Mouse (Mus musculus): Measurements from ENCODE around the gene Cbl. TPM values are rescaled to one million over a fixed set of nuclear protein-coding genes. Genes with fewer than 3 reads are reported as not detected.

The Cbl gene
- polyA plus RNA-seq, 1 experiment from 2014 or later: 16.4 TPM

DNA sequence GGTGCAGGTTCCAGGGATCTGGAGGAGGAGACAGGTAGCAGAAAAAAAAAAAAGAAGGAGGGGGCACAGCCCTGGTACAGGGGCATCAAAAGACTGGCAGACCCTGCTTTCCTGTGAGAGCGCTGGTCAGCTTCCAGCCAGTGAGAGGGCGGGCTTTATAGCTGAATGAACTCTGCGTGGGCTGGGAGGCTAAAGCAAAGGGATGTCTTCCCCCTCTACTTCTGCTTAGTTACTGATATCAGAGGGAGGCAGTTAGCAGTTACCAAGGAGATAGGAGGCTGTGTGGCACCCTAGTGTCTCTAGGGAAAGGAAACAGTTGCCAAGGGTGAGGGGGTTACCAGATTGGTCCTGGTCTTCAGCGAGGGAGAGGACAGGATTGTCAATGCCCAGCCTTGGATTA lies 16.6 kb upstream of the Cbl start:
- WGBS: 49% methylated on average over 4 of the region's 4 CpGs
- Histone ChIP-seq H3K27ac (replicated peaks; ENCODE audit: low read depth, low read length) (no peak overlapping the region), H3K27me3 (ENCODE audit: control insufficient read depth, insufficient read depth, low read length) (no peaks in the 10 kb centered on the region), H3K4me3 (ENCODE audit: low read depth, low read length) (no peak overlapping the region), H3K36me3 (replicated peaks; ENCODE audit: control insufficient read depth, insufficient read depth, low read depth, low read length) (no peaks in the 10 kb centered on the region), H3K4me1 (ENCODE audit: control insufficient read depth, insufficient read depth, low read length) (peaks cover 2% of the 10 kb centered on the region; the same call in 1 of the 2 replicates), H3K9me3 (replicated peaks; ENCODE audit: control insufficient read depth, low read length) (no peaks in the 10 kb centered on the region), H3K9ac (replicated peaks; ENCODE audit: low read length) (no peak overlapping the region), H3K4me2 (ENCODE audit: low read depth, low read length) (no peak overlapping the region)
- ATAC-seq (replicated peaks; ENCODE audit: insufficient number of reproducible peaks, low FRiP score, low TSS enrichment, low read depth) (no peak), DNase-seq (ENCODE audit: low spot score) (no peak)

DNA sequence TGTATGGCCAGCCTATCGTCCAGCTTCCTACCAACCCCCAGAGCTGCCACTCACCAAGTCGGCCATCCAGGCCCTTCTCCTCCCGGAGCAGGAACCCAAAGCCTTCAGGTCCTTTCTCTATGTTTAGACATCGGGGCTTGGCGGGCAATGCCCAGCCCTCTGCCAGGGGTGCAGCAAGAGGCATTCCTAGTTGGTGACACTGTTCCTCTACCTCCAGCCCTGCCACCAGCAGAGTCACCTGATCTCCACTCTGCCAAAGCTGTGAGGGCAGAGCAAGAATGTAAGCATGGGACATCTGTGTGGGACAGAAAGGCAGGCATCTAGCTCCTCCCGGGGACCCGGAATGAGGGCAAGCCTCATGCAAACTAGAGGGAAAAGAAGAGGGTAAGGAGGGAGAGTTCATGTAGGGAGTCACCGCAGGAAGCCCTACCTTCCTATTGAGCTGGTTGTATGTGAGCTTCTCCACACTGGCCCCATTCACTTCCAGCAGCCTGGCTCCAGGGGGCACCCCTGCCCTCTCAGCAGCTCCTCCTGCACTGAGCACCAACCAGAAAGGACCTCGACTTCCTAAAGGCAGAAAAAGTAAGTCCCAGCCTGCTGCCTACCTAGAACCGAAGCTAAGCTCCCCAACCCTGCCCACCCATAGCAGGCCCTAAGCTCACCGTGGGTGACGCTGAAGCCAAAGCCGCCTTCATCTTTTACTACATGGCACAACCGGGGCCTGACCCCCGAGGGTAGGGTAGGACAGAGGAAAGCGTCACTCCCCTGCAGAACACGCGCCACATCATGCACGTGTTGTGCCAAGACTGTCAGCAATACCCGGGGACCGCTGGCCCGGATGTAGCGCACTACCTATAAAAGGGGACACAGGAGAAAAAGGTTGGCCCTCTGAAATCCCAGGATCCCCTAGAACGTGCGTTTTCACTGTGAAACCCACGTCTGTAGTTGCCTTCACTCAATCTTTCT lies 15.6 kb upstream of the Cbl start:
- no peak overlapping the region for H3K9ac ChIP-seq (replicated peaks; ENCODE audit: low read length)
- H3K27ac ChIP-seq (replicated peaks; ENCODE audit: low read depth, low read length): no peak overlapping the region
- no peaks in the 10 kb centered on the region for H3K9me3 ChIP-seq (replicated peaks; ENCODE audit: control insufficient read depth, low read length)
- 45% methylated on average over 26 of the region's 26 CpGs for WGBS
- ATAC-seq (replicated peaks; ENCODE audit: insufficient number of reproducible peaks, low FRiP score, low TSS enrichment, low read depth) (peak; percentile 78), DNase-seq (ENCODE audit: low spot score) (peak; percentile 64)
- no peaks in the 10 kb centered on the region for H3K36me3 ChIP-seq (replicated peaks; ENCODE audit: control insufficient read depth, insufficient read depth, low read depth, low read length)
- no peak overlapping the region; the same call in 1 of the 2 replicates for H3K4me2 ChIP-seq (ENCODE audit: low read depth, low read length)
- H3K27me3 ChIP-seq (ENCODE audit: control insufficient read depth, insufficient read depth, low read length): no peaks in the 10 kb centered on the region
- H3K4me3 ChIP-seq (ENCODE audit: low read depth, low read length): no peak overlapping the region
- H3K4me1 ChIP-seq (ENCODE audit: control insufficient read depth, insufficient read depth, low read length): no peaks in the 10 kb centered on the region

- no peak for ATAC-seq (replicated peaks; ENCODE audit: insufficient number of reproducible peaks, low FRiP score, low TSS enrichment, low read depth)
- Histone ChIP-seq H3K36me3 (replicated peaks; ENCODE audit: control insufficient read depth, insufficient read depth, low read depth, low read length) (no peaks in the 10 kb centered on the region), H3K9me3 (replicated peaks; ENCODE audit: control insufficient read depth, low read length) (no peaks in the 10 kb centered on the region), H3K4me3 (ENCODE audit: low read depth, low read length) (no peak overlapping the region), H3K27me3 (ENCODE audit: control insufficient read depth, insufficient read depth, low read length) (no peaks in the 10 kb centered on the region), H3K4me1 (ENCODE audit: control insufficient read depth, insufficient read depth, low read length) (no peaks in the 10 kb centered on the region), H3K4me2 (ENCODE audit: low read depth, low read length) (no peak overlapping the region), H3K27ac (replicated peaks; ENCODE audit: low read depth, low read length) (no peak overlapping the region), H3K9ac (replicated peaks; ENCODE audit: low read length) (no peak overlapping the region)
- DNase-seq (ENCODE audit: low spot score): no peak
- 84% methylated on average over 6 of the region's 6 CpGs for WGBS
Measured at GRCm38 (mm10) chr9:44247907-44248306, 14.1 kb upstream of the Cbl start.

GRCm38 (mm10) chr9:44243621-44244020 lies 9.8 kb upstream of the Cbl start:
- no peak for DNase-seq (ENCODE audit: low spot score)
- 32% methylated on average over 2 of the region's 2 CpGs for WGBS
- no peaks in the 10 kb centered on the region for H3K36me3 ChIP-seq (replicated peaks; ENCODE audit: control insufficient read depth, insufficient read depth, low read depth, low read length)
- H3K4me2 ChIP-seq (ENCODE audit: low read depth, low read length): no peak overlapping the region
- no peaks in the 10 kb centered on the region for H3K9me3 ChIP-seq (replicated peaks; ENCODE audit: control insufficient read depth, low read length)
- no peaks in the 10 kb centered on the region for H3K4me1 ChIP-seq (ENCODE audit: control insufficient read depth, insufficient read depth, low read length)
- ATAC-seq (replicated peaks; ENCODE audit: insufficient number of reproducible peaks, low FRiP score, low TSS enrichment, low read depth): no peak
- no peak overlapping the region for H3K27ac ChIP-seq (replicated peaks; ENCODE audit: low read depth, low read length)
- no peak overlapping the region for H3K9ac ChIP-seq (replicated peaks; ENCODE audit: low read length)
- no peaks in the 10 kb centered on the region for H3K27me3 ChIP-seq (ENCODE audit: control insufficient read depth, insufficient read depth, low read length)
- H3K4me3 ChIP-seq (ENCODE audit: low read depth, low read length): no peak overlapping the region

- 73% methylated on average over 9 of the region's 9 CpGs for WGBS
- no peak overlapping the region for H3K4me3 ChIP-seq (ENCODE audit: low read depth, low read length)
- H3K36me3 ChIP-seq (replicated peaks; ENCODE audit: control insufficient read depth, insufficient read depth, low read depth, low read length): no peaks in the 10 kb centered on the region
- no peaks in the 10 kb centered on the region for H3K4me1 ChIP-seq (ENCODE audit: control insufficient read depth, insufficient read depth, low read length)
- no peak for DNase-seq (ENCODE audit: low spot score)
- H3K9me3 ChIP-seq (replicated peaks; ENCODE audit: control insufficient read depth, low read length): no peaks in the 10 kb centered on the region
- no peak overlapping the region for H3K4me2 ChIP-seq (ENCODE audit: low read depth, low read length)
- ATAC-seq (replicated peaks; ENCODE audit: insufficient number of reproducible peaks, low FRiP score, low TSS enrichment, low read depth): no peak
- H3K9ac ChIP-seq (replicated peaks; ENCODE audit: low read length): no peak overlapping the region
- no peak overlapping the region for H3K27ac ChIP-seq (replicated peaks; ENCODE audit: low read depth, low read length)
- H3K27me3 ChIP-seq (ENCODE audit: control insufficient read depth, insufficient read depth, low read length): no peaks in the 10 kb centered on the region
Measured at GRCm38 (mm10) chr9:44241418-44241817, 7.6 kb upstream of the Cbl start.

DNA sequence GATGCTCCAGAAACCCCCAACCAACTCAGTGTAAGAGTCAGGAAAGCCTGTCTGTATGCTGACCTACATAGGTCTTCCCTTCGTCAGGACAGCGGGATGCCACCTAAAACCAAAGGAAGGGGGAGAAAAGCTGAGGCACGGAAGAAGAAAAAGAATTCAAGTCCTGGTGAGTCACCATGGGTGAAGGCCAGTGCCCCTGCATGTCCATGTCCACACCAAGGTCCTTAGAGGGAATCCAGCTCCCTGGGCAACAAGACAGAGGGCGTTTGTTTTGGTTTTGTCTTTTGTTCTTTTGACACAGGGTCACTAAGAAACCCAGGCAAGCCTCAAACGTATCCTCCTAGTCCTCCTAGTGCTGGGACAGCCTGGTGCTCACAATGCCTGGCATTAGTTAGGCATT lies 7.1 kb upstream of the Cbl start:
- 45% methylated on average over 5 of the region's 5 CpGs for WGBS
- no peaks in the 10 kb centered on the region for H3K9me3 ChIP-seq (replicated peaks; ENCODE audit: control insufficient read depth, low read length)
- DNase-seq (ENCODE audit: low spot score) (no peak), ATAC-seq (replicated peaks; ENCODE audit: insufficient number of reproducible peaks, low FRiP score, low TSS enrichment, low read depth) (no peak)
- no peaks in the 10 kb centered on the region for H3K27me3 ChIP-seq (ENCODE audit: control insufficient read depth, insufficient read depth, low read length)
- H3K27ac ChIP-seq (replicated peaks; ENCODE audit: low read depth, low read length): no peak overlapping the region
- no peaks in the 10 kb centered on the region for H3K4me1 ChIP-seq (ENCODE audit: control insufficient read depth, insufficient read depth, low read length)
- no peaks in the 10 kb centered on the region for H3K36me3 ChIP-seq (replicated peaks; ENCODE audit: control insufficient read depth, insufficient read depth, low read depth, low read length)
- no peak overlapping the region for H3K4me3 ChIP-seq (ENCODE audit: low read depth, low read length)
- no peak overlapping the region for H3K4me2 ChIP-seq (ENCODE audit: low read depth, low read length)
- no peak overlapping the region for H3K9ac ChIP-seq (replicated peaks; ENCODE audit: low read length)

GRCm38 (mm10) chr9:44240399-44240798 lies 6.5 kb upstream of the Cbl start, which contains the start of gene Ccdc153:
Ccdc153 (plus strand) TSS chr9:44240676.
- Histone ChIP-seq H3K27me3 (ENCODE audit: control insufficient read depth, insufficient read depth, low read length) (no peaks in the 10 kb centered on the region), H3K9ac (replicated peaks; ENCODE audit: low read length) (no peak within 1 kb of the TSS), H3K36me3 (replicated peaks; ENCODE audit: control insufficient read depth, insufficient read depth, low read depth, low read length) (no peaks in the 10 kb centered on the region), H3K4me3 (ENCODE audit: low read depth, low read length) (no peak within 1 kb of the TSS), H3K4me1 (ENCODE audit: control insufficient read depth, insufficient read depth, low read length) (no peaks in the 10 kb centered on the region), H3K27ac (replicated peaks; ENCODE audit: low read depth, low read length) (no peak within 1 kb of the TSS), H3K9me3 (replicated peaks; ENCODE audit: control insufficient read depth, low read length) (no peaks in the 10 kb centered on the region), H3K4me2 (ENCODE audit: low read depth, low read length) (no peak within 1 kb of the TSS)
- 52% methylated on average over 2 of the region's 2 CpGs for whole genome bisulfite sequencing
- ATAC-seq (replicated peaks; ENCODE audit: insufficient number of reproducible peaks, low FRiP score, low TSS enrichment, low read depth) (no peak), DNase-seq (ENCODE audit: low spot score) (no peak)

DNA sequence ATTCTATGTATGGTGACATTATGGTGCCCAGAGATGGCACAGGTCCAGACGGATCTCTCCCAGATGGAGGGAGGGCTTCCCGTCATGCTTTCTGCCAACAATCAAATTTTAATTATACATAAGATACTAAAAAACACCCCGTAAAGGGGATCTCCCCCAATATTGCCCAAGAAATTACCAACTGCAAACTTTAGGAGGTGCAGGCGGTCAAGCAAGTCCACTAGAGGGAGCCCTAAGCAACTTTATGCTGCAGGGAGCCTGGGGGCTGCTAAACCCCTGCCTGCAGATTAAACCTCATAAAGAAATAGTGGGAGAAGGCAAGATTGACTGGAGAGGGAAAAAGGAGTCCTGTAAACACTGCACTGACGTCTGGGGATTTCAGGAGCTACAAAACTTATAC lies 5.6 kb upstream of the Cbl start:
- DNase-seq (ENCODE audit: low spot score) (peak; percentile 89), ATAC-seq (replicated peaks; ENCODE audit: insufficient number of reproducible peaks, low FRiP score, low TSS enrichment, low read depth) (no peak)
- no peaks in the 10 kb centered on the region for H3K4me1 ChIP-seq (ENCODE audit: control insufficient read depth, insufficient read depth, low read length)
- no peaks in the 10 kb centered on the region for H3K36me3 ChIP-seq (replicated peaks; ENCODE audit: control insufficient read depth, insufficient read depth, low read depth, low read length)
- no peak overlapping the region for H3K27ac ChIP-seq (replicated peaks; ENCODE audit: low read depth, low read length)
- WGBS: 15% methylated on average over 5 of the region's 5 CpGs
- no peaks in the 10 kb centered on the region for H3K9me3 ChIP-seq (replicated peaks; ENCODE audit: control insufficient read depth, low read length)
- H3K4me2 ChIP-seq (ENCODE audit: low read depth, low read length): no peak overlapping the region
- no peak overlapping the region for H3K4me3 ChIP-seq (ENCODE audit: low read depth, low read length)
- no peaks in the 10 kb centered on the region for H3K27me3 ChIP-seq (ENCODE audit: control insufficient read depth, insufficient read depth, low read length)
- H3K9ac ChIP-seq (replicated peaks; ENCODE audit: low read length): no peak overlapping the region

Measured in embryonic facial prominence, embryonic 11.5 days (tissue).